Mouse (Mus musculus) embryonic facial prominence, embryonic 11.5 days (tissue): Measurements from ENCODE around the gene Ctps. TPM values are rescaled to one million over a fixed set of nuclear protein-coding genes. Genes with fewer than 3 reads are reported as not detected.
A peak's percentile ranks its signal among the peaks of the same experiment; 100 is the strongest.
"Not testable (repeated sequence)": the region's sequence is repeated elsewhere in the genome, so short reads cannot be mapped to it uniquely, and the experiment has no call there.

Experiments
- ATAC-seq: fragments of 200-750 bp; cut with Nextera tagmentation; replicated peaks from 2 replicates; pipeline ENCODE4 v1.8.0; 2017; ENCODE audit warnings: low read depth; ENCODE audit not compliant: insufficient number of reproducible peaks, low FRiP score, low TSS enrichment
- DNase-seq: peaks from one replicate; pipeline ENCODE4 v3.0.0-alpha.2; 2015; ENCODE audit warnings: low spot score
- H3K27ac ChIP-seq: fragments of 300-500 bp; sonication (generic); replicated peaks from 2 replicates; pipeline ENCODE4 v1.5.1; 2014; ENCODE audit warnings: mild to moderate bottlenecking, low read depth, low read length, control low read depth
- H3K27me3 ChIP-seq: fragments of 300-500 bp; sonication (generic); 2 replicates; pipeline ENCODE4 v1.6.1; 2014; ENCODE audit warnings: mild to moderate bottlenecking, low read length, moderate library complexity, mixed read lengths; ENCODE audit not compliant: control insufficient read depth, insufficient read depth
- H3K36me3 ChIP-seq: fragments of 300-500 bp; sonication (generic); replicated peaks from 2 replicates; pipeline ENCODE4 v1.6.1; 2014; ENCODE audit warnings: low read depth, mild to moderate bottlenecking, low read length, moderate library complexity, mixed read lengths; ENCODE audit not compliant: control insufficient read depth, insufficient read depth
- H3K4me1 ChIP-seq: fragments of 300-500 bp; sonication (generic); 2 replicates; pipeline ENCODE4 v1.6.1; 2014; ENCODE audit warnings: low read length, mixed read lengths; ENCODE audit not compliant: control insufficient read depth, insufficient read depth
- H3K4me2 ChIP-seq: fragments of 300-500 bp; sonication (generic); 2 replicates; pipeline ENCODE4 v1.6.1; 2014; ENCODE audit warnings: low read depth, mild to moderate bottlenecking, control low read depth, low read length, moderate library complexity
- H3K4me3 ChIP-seq: fragments of 300-500 bp; sonication (generic); 2 replicates; pipeline ENCODE4 v1.5.1; 2014; ENCODE audit warnings: low read depth, low read length, control low read depth
- H3K9ac ChIP-seq: fragments of 300-500 bp; sonication (generic); replicated peaks from 2 replicates; pipeline ENCODE4 v1.6.1; 2014; ENCODE audit warnings: mild to moderate bottlenecking, control low read depth, low read length
- H3K9me3 ChIP-seq: fragments of 300-500 bp; sonication (generic); replicated peaks from 2 replicates; pipeline ENCODE4 v1.6.1; 2016; ENCODE audit warnings: mild to moderate bottlenecking, low read length, inconsistent platforms, mixed read lengths; ENCODE audit not compliant: control insufficient read depth
- WGBS: fragments of 180-500 bp; shearing (Covaris S2); extraction: QIAGEN DNeasy Blood & Tissue Kit; methylation state at CpG from one replicate; pipeline ENCODE4 v1.1.7; 2014; 5-methylcytosine and 5-hydroxymethylcytosine counted together
- polyA plus RNA-seq: library from polyadenylated mRNA; unstranded; fragments of >200 nt; fragmentation: Nextera tagmentation; extraction: Ambion mirVana; gene quantifications from 2 replicates; pipeline ENCODE4 v1.2.1, GENCODE M21; 2014

The Ctps gene
- polyA plus RNA-seq, 1 experiment from 2014 or later = 145 TPM

DNA sequence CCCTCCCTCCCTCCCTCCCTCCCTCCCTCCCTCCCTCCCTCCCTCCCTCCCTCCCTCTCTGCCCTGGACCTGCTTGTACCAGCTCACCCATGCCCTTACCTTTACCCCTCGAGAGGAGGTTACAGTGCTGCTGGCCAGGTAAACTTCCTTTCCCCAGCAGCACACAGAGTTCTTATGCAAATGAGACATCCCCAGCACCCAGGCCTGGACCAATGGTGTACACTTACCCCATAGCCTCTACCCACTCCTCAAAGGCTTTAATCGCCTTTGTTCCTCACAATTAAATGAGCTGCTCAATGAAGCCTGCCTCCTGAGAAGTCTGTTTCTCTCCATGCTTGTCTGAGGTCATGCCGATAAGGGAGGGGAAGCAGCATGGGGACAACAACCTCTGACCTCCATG, 36.9 kb upstream of the Ctps start:
- H3K9me3 ChIP-seq = no peaks in the 10 kb centered on the region
- WGBS = 33% methylated on average over 3 of the region's 3 CpGs
- H3K4me3 ChIP-seq = no peak overlapping the region
- H3K27me3 ChIP-seq = no peaks in the 10 kb centered on the region
- H3K36me3 ChIP-seq = no peaks in the 10 kb centered on the region
- H3K4me1 ChIP-seq = no peaks in the 10 kb centered on the region
- H3K4me2 ChIP-seq = no peak overlapping the region
- ATAC-seq (0 out of 2 replicates have a peak, but pooled peaks have one; percentile 55), DNase-seq (no peak)
- no peak overlapping the region for H3K9ac ChIP-seq
- H3K27ac ChIP-seq = no peak overlapping the region

DNA sequence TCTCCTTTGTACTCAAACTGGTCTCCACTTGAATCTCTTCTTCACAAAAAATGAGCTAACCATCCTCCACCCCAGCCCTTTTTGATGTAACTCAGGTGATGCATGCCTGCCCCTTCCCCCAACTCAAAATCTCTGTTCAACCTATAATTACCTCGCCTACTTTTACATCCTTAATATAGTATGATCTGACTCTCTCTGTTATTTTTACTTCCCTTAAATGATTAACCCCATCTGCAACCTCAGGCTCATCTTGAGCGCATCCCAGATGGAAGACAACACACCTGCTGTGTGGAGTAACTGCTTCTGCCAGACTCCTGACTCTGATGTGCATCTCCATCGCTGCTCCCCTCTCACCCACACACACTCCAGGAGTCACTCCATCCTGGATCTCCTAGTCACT, 32.6 kb upstream of the Ctps start:
- 78% methylated on average over 3 of the region's 3 CpGs for WGBS
- no peak for ATAC-seq
- H3K27me3 ChIP-seq = no peaks in the 10 kb centered on the region
- H3K4me3 ChIP-seq = no peak overlapping the region
- H3K9ac ChIP-seq = no peak overlapping the region
- H3K27ac ChIP-seq = no peak overlapping the region
- H3K4me2 ChIP-seq = no peak overlapping the region
- DNase-seq = no peak
- no peaks in the 10 kb centered on the region for H3K9me3 ChIP-seq
- no peaks in the 10 kb centered on the region for H3K4me1 ChIP-seq
- no peaks in the 10 kb centered on the region for H3K36me3 ChIP-seq

DNA sequence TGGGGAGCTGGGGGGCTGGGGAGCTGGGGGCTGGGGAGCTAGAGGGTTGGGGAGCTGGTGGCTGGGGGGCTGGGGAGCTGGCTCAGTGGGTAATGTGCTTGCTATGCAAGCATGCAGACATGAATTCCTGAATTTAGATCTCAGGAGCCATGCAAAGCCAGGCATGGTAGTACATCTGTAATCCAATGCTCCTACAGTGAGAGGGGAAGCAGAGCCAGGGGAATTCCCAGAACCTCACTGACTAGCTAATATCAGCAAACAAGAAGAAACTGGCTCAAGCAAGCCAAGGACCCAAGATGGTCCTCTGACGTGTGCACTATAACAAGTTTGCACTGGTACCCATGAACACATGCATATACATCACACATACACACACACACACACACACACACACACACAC, 31.7 kb upstream of the Ctps start:
- H3K36me3 ChIP-seq = no peaks in the 10 kb centered on the region
- no peak overlapping the region for H3K9ac ChIP-seq
- WGBS = 69% methylated on average over 1 of the region's 1 CpGs
- DNase-seq (peak; percentile 22), ATAC-seq (no peak)
- H3K4me1 ChIP-seq = no peaks in the 10 kb centered on the region
- H3K27me3 ChIP-seq = no peaks in the 10 kb centered on the region
- H3K9me3 ChIP-seq = no peaks in the 10 kb centered on the region
- H3K27ac ChIP-seq = no peak overlapping the region
- no peak overlapping the region for H3K4me2 ChIP-seq
- no peak overlapping the region for H3K4me3 ChIP-seq

DNA sequence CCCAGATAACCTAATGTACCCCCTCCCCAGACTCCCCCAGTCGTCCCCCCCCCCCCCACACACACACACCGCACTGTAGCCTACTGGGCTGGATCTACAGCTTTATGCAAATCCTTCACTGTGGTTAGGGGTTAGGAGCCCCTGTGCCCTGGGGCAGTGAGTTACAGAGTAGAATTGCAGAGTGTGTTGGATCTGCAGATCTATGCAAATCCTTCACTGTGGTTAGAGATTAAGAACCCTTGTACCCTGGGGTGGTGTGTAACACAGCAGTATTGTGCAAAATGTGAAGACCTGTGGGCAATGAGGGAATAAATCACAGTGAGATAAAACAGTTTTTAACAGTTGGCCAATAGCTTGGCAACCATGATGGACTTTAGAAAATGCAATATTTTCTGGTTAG, 28.8 kb upstream of the Ctps start:
- H3K27me3 ChIP-seq = no peaks in the 10 kb centered on the region

DNA sequence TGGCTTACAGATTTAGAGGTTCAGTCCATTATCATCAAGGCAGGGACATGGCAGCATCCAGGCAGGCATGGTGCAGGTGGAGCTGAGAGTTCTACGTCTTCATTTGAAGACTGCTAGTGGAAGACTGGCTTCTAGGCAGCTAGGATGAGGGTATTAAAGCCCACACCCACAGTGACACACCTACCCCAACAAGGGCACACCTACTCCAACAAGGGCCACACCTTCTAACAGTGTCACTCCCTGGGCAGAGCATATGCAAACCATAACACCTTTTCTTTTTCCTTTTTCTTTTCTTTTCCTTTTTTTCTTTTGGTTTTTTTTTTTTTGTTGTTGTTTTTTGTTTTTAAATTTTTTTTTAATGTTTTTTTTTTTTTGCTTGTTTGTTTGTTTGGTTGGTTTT, 26.1 kb upstream of the Ctps start:
- DNase-seq, H3K4me1 ChIP-seq, H3K9me3 ChIP-seq, H3K27ac ChIP-seq, H3K4me3 ChIP-seq, H3K4me2 ChIP-seq, ATAC-seq, H3K27me3 ChIP-seq, H3K36me3 ChIP-seq, H3K9ac ChIP-seq: not testable (repeated sequence)
- WGBS = 97% methylated on average over 1 of the region's 1 CpGs

More for the DNA sequence above, 28.8 kb upstream of the Ctps start:
- Histone ChIP-seq H3K9me3 (no peaks in the 10 kb centered on the region), H3K4me3 (no peak overlapping the region), H3K27ac (no peak overlapping the region), H3K9ac (no peak overlapping the region), H3K36me3 (no peaks in the 10 kb centered on the region), H3K4me1 (no peaks in the 10 kb centered on the region), H3K4me2 (no peak overlapping the region)
- DNase-seq = no peak
- no peak for ATAC-seq
- 0% methylated on average over 2 of the region's 2 CpGs for WGBS

DNA sequence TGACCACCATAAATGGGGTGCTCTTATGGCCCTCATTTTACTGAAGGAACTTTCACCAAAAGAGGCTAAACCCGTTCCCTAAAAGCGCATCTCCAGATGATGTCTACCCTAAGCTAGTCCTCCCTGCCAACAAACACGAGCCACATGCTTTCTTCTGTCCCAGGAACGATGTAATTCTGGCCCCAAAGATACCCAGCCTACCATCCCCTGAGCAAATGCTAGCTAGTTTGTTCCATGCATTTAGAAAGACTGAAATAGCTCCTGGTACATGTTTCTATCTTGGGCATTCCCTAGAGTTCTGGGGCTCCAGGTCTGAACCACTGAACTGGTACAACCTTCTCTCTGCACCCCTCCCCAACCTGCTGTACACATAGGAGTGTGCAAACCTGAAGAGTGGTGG, 20.9 kb upstream of the Ctps start:
- ATAC-seq (no peak), DNase-seq (no peak)
- H3K36me3 ChIP-seq = no peaks in the 10 kb centered on the region
- H3K27me3 ChIP-seq = no peaks in the 10 kb centered on the region
- H3K4me3 ChIP-seq = no peak overlapping the region
- WGBS = 86% methylated on average over 4 of the region's 4 CpGs
- H3K9me3 ChIP-seq = no peaks in the 10 kb centered on the region
- no peak overlapping the region for H3K27ac ChIP-seq
- no peak overlapping the region for H3K4me2 ChIP-seq
- H3K4me1 ChIP-seq = no peaks in the 10 kb centered on the region
- H3K9ac ChIP-seq = no peak overlapping the region

DNA sequence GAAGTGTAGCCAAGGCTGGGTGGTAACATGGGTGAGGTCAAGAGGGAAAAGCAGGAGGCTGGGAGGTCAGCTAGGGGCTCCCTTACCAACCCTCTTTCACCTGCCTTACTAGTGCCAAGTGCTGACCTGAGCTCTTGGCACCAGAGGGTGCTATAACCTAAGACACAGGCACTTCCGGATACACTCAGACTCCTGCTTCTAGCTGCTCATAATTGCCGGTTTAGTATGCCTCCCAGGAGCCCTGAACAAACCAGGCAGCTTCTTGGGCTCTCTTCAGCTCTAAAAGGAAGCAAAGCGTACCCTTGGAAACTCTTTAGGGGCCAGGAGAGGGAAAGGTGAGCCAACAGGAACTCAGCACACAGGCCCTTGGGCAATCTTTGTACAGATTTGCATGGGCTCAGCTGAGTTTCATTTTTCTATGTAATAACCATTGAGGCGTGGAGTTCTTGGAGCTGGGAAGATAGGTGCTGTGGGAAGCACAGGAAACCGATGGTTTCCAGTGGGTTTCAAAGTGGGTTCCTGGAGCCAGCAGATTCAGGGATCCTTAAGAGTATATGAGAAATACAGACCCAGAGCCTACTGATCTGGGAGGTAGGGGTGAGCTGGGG, 19.8 kb upstream of the Ctps start:
- Histone ChIP-seq H3K9ac (no peak overlapping the region), H3K27me3 (no peaks in the 10 kb centered on the region), H3K36me3 (no peaks in the 10 kb centered on the region), H3K4me1 (no peaks in the 10 kb centered on the region), H3K4me3 (no peak overlapping the region), H3K9me3 (no peaks in the 10 kb centered on the region), H3K4me2 (no peak overlapping the region), H3K27ac (no peak overlapping the region)
- 32% methylated on average over 5 of the region's 5 CpGs for WGBS
- ATAC-seq (peak; percentile 90), DNase-seq (peak; percentile 85)

DNA sequence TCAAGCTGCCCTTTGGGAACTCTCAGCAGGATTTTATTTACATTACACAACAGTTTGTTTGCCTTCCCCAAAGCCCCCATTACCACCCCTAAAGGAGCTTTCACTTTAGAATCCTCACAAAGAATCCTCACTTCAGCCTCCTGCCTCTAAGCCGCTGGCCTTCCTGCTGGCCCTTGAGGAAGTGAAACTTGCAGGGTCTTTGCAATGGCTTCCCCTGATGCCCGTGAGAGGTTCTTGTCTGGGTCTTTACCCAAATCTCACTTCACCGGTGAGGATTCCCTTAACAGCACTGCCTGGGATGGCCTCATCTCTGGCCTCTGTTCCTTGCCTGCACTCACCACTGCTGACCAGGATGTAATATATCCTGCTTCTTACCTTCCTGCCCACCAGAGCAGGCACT, 19.0 kb upstream of the Ctps start:
- no peak overlapping the region for H3K27ac ChIP-seq
- no peaks in the 10 kb centered on the region for H3K36me3 ChIP-seq
- H3K4me3 ChIP-seq = no peak overlapping the region
- no peaks in the 10 kb centered on the region for H3K27me3 ChIP-seq
- no peak overlapping the region for H3K9ac ChIP-seq
- no peaks in the 10 kb centered on the region for H3K4me1 ChIP-seq
- no peak for DNase-seq
- no peak overlapping the region for H3K4me2 ChIP-seq
- WGBS = 5% methylated on average over 3 of the region's 3 CpGs
- no peaks in the 10 kb centered on the region for H3K9me3 ChIP-seq
- ATAC-seq = no peak
